Mouse (Mus musculus): Measurements from ENCODE around the gene Dok3.

Gene Dok3

GRCm38 (mm10) chr13:55542891-55543290, 13.8 kb upstream of the Dok3 start:
- no peak for DNase-seq (ENCODE audit: extremely low spot score, low read depth, low spot score)

- no peak for DNase-seq (ENCODE audit: extremely low spot score, low read depth, low spot score)
Measured at GRCm38 (mm10) chr13:55540933-55541332, 11.8 kb upstream of the Dok3 start.

- DNase-seq (ENCODE audit: extremely low spot score, low read depth, low spot score) = peak; percentile 100
Measured at GRCm38 (mm10) chr13:55536194-55537175, 7.4 kb upstream of the Dok3 start, which contains the start of gene Ddx41. Gene Ddx41 (minus strand): TSS chr13:55536658.

- DNase-seq (ENCODE audit: extremely low spot score, low read depth, low spot score) = no peak
Measured at GRCm38 (mm10) chr13:55535796-55536193, 6.7 kb upstream of the Dok3 start.

- no peak for DNase-seq (ENCODE audit: extremely low spot score, low read depth, low spot score)
Measured at GRCm38 (mm10) chr13:55535191-55535590, 6.1 kb upstream of the Dok3 start.

- DNase-seq (ENCODE audit: extremely low spot score, low read depth, low spot score) = no peak
Measured at GRCm38 (mm10) chr13:55527834-55528772, 993 bp downstream of the Dok3 start.

GRCm38 (mm10) chr13:55527212-55527611, 1.9 kb downstream of the Dok3 start:
- DNase-seq (ENCODE audit: extremely low spot score, low read depth, low spot score) = no peak

- no peak for DNase-seq (ENCODE audit: extremely low spot score, low read depth, low spot score)
Measured at GRCm38 (mm10) chr13:55525733-55526553, 3.2 kb downstream of the Dok3 start.

- no peak for DNase-seq (ENCODE audit: extremely low spot score, low read depth, low spot score)
Measured at GRCm38 (mm10) chr13:55523951-55524600, 5.0 kb downstream of the Dok3 start.

GRCm38 (mm10) chr13:55523278-55523677, 5.8 kb downstream of the Dok3 start:
- DNase-seq (ENCODE audit: extremely low spot score, low read depth, low spot score) = no peak

GRCm38 (mm10) chr13:55522730-55523129, 6.4 kb downstream of the Dok3 start:
- no peak for DNase-seq (ENCODE audit: extremely low spot score, low read depth, low spot score)

- no peak for DNase-seq (ENCODE audit: extremely low spot score, low read depth, low spot score)
Measured at GRCm38 (mm10) chr13:55519606-55520005, 9.5 kb downstream of the Dok3 start.

- peak; percentile 75 for DNase-seq (ENCODE audit: extremely low spot score, low read depth, low spot score)
Measured at GRCm38 (mm10) chr13:55516955-55517354, 12.1 kb downstream of the Dok3 start.

GRCm38 (mm10) chr13:55513828-55514227, 15.3 kb downstream of the Dok3 start:
- no peak for DNase-seq (ENCODE audit: extremely low spot score, low read depth, low spot score)

- no peak for DNase-seq (ENCODE audit: extremely low spot score, low read depth, low spot score)
Measured at GRCm38 (mm10) chr13:55513111-55513748, 15.9 kb downstream of the Dok3 start, which contains the start of gene Pdlim7. Gene Pdlim7 (minus strand): TSS chr13:55513676.

- no peak for DNase-seq (ENCODE audit: extremely low spot score, low read depth, low spot score)
Measured at GRCm38 (mm10) chr13:55512379-55513031, 16.6 kb downstream of the Dok3 start.

GRCm38 (mm10) chr13:55511492-55511861, 17.6 kb downstream of the Dok3 start:
- DNase-seq (ENCODE audit: extremely low spot score, low read depth, low spot score) = no peak

GRCm38 (mm10) chr13:55510668-55511491, 18.2 kb downstream of the Dok3 start:
- no peak for DNase-seq (ENCODE audit: extremely low spot score, low read depth, low spot score)

Measured in hindlimb bud, embryonic 11.5 days (tissue).